Mouse (Mus musculus) E14TG2a.4 (cell line): Measurements from ENCODE around the gene Phex.

Experiments used
- CTCF ChIP-seq: conservative IDR thresholded peaks from 2 replicates; pipeline ENCODE4 v1.5.1; 2014; ENCODE audit warnings: low read length
- NANOG ChIP-seq: IDR thresholded peaks from 2 replicates; pipeline ENCODE4 v1.6.1; 2014; ENCODE audit warnings: borderline replicate concordance, low read length, mixed read lengths

DNA sequence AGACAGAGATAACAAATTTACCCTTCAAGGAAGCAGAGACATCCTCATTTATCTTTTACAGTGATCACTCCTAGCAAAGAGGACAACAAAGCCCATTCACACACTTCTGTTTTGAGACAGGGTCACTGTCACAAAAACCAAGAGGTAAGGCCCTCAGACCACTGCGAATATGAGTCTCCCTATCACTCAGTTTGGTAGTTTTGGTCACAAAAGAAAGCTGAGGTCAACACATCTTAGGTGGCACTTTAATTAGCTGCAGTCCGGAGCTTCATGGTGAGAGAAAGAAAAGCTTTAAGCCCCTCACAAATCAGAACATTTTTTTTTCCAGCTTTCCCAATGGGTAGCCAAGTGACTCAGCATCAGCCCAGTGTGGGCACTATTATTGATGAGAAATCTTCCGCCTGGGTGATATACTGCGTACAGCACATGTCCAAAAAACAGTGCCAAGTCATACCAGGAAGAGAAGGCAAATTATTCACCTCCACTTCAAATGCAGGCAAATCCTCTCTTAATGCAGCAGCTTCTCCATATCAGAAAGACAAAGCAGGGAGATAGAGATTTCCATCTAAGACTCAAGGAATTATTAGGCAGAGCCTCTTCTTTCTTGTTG, 108.2 kb downstream of the Phex start:
- TF ChIP-seq CTCF = no peak
- no peak for TF ChIP-seq NANOG
